Mouse (Mus musculus): ENCODE measurements at regions not wholly inside any gene's neighbourhood (a gene's known extent, or its start where the extent isn't known, plus 50 kb on each side); places are given as distances from the start of the nearest gene placed in this dataset.

DNA sequence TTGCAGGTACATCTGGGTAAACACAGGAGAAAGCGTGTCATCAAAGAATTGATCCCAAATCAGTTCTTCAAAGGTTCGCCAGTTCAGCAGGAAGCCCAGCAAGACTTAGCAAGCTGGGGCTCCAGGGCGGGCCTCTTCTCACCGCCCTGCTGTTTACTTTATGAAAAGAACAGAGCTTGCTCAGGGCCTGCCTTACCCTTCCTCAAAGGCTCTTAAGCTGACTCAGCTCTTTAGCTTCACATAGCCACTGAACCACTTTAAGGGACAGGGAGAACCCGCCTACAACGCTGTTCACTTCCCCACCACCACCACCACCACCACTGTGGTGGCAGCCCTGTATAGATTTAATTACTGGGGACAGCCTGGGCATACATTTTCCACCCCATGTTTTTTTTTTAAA lies 148.5 kb downstream of the Clic5 start:
- no peak for DNase-seq (ENCODE audit: low spot score in 2 of 2)

DNA sequence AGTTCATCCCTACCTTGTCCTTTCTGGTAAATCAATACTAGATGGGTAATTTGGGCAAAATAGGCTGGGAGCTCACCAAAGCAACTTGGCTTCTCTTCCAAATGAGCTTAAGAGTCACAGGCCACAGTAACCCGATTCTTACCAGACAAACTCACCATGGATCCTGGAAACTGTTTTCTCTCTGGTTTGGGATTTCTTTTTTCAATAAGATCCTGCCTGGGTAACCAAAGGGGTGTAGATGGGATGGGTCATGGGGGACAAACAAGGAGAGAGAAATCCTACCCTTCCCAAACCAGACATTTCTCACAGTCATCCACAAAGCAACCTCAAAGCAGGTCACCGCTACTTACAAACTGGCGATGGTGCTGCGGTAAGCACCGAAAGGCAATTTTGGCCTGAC lies 148.9 kb downstream of the Clic5 start:
- DNase-seq (ENCODE audit: low spot score in 2 of 2): no peak

DNA sequence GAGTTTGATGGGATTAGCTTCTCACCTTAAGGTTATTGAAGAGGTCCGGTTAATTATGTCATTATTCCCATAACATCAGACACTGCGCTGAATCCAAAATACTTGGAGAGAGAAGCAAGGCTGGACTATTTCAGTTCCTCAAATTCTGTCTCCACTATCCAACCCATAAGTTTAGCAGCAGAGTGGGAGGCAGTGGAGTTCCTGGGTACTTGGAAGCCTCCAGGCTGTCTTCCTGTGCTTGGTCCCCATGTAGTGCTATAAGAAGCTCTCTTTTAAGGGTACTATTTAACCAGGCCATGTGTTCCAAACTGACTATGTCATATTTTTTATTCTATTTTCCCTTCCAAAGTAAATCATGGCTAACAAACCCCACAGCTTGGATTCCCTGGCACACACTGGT lies 156.2 kb downstream of the Clic5 start:
- no peak for DNase-seq (ENCODE audit: low spot score in 2 of 2)

DNA sequence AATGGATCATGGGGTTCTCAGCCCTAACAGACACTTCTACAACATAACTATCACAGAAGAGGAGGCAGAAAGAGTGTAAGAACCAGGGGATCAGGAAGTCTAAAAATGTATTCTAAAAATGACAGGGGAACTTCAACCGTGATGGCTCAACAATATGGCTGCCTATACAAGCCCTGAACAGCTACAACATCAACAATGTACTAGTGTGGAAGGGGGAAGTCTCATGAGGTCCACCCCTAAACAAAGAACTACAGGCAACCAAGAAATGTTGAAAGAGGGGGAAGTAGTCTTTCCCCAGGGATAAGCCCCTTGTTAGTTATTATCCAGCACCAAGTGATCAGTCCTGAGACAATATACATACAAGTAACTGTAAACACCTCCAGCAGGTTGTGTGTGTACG lies 157.0 kb downstream of the Clic5 start:
- no peak for DNase-seq (ENCODE audit: low spot score in 2 of 2)

DNA sequence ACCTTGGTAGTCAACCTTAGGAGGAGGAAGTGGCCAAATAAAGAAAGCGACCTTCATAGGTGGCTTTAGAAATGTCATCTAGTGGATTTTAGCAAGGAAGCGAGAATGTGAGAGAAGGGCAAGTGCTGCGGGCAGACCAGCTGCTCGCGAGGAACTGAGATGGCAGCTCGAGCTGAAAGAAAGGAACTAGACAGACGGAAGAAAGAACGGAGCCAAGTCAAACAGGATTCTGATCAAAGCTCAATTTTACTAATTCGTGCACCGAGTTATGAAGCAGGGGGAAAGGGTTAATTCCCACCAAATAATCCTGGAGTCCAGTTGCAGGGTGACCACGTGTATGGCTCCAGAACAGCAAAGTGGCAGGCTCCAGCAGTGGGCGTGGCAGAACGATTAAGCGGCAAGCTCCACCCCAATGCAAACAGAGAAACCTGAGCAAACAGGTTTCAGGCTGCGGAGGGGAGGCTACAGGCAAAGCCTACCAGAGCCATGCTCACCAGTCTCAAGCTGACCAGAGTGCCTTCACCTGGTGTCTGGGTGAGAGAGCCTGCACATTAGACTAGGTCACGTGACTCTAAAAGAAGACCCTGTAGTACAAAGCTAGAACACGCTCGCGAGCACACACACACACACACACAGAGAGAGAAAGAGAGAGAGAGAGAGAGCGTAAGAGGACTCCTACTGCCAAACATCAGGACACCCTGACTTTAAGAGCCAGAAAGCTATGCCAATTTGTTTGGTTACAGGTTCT lies 162.0 kb downstream of the Clic5 start:
- DNase-seq (ENCODE audit: low spot score in 2 of 2): no peak

DNA sequence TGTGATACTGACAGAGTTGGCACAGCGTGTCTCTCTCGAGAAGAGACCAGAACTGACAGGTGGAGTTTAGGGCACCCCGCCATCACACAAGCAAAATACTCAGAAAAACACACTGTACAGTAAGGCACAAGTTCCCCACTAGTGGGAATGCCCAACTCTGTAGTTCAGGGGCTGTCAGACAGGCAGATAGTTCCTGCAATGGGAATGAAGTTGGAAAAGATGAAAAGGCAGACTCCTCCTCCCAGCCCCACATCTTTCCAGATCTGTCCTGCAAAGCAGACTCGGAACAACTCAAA lies 162.5 kb downstream of the Clic5 start:
- no peak for DNase-seq (ENCODE audit: low spot score in 2 of 2)

DNA sequence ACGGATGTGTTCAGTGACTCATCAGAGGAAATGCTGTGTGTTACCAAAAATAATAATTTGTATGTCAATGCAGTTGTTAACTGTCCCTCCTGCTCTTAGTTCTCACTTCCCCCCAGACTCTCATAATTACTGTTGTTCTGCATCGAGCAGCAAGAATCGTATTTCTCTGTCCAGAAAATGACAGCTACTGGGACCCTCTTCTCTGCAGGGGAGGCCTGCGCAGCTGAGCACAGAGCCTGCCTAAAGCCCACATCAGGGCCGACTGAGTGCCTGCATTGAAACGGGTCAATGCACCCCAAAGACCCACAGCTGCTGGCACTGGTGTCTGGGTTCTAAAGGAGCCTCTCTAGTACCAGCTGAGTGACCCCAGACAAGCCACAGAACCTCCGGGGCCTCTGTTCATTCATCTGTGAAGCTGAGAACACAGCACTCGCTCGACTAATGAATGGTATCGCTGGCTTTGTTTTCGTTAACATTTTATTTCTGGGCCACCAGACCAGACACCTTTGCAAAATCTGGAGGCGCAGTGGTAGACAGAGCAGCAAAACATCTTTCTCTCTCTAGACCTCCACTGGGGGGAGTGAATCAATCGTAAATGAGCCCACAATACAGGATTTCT lies 163.2 kb downstream of the Clic5 start:
- DNase-seq (ENCODE audit: low spot score in 2 of 2): no peak

DNA sequence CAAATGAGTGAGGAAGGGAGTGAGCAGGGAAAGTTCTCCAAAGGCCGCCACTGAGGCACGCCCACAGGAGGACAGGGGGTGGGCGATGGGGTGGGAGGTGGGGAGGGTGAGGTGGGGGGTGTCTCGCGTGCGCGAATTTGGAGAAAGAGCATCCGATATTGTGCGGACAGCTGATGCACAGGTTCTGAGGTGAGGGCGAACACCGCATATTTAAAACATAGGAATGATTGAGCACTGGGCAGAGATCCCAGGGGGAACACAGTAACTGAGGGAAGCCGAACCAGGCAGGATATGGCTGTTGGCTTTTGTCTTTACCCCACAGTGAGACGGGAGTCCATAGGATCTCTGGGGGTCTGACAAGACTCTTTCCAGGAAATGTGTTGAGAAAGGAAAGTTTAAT lies 163.8 kb downstream of the Clic5 start:
- DNase-seq (ENCODE audit: low spot score in 2 of 2): no peak

DNA sequence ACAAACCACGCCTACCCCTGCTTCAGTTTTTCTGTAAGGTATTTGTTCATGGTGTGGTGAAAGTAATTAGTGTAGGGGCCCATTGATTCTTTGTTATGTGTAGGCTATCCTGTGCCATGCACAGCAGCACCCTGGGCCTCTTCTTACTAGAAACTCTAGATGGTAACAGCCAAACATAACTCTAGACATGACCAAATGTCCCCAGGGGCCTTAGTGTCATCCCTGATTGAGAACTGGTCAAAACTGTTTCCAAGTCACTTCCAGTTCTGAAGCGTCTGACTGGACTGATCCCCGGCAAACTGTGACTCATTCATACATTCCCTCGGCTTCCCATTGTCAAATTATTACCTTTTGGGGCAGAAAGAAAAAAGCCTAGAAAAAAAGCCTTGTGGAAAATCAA lies 174.7 kb downstream of the Clic5 start:
- no peak for DNase-seq (ENCODE audit: low spot score in 2 of 2)

DNA sequence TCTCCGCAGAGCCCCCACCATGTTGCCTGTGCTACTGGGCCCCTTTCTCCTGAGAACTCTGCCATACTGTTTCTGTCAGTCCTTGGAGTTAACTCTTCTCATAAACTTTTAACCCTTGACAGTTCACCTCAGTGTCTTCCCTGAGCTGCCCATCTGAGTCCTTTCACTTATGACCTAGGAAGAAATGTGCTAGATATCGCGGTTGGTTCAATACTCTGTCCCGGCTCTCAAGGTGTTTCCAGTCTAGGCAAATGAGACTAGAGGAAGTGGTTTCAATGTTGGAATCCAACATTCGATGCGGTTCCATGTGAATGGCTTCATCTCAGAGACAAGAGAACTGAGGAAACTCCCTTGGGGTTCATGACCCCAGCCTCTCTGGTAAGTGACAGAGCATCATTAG lies 176.1 kb downstream of the Clic5 start:
- no peak for DNase-seq (ENCODE audit: low spot score in 2 of 2)

DNA sequence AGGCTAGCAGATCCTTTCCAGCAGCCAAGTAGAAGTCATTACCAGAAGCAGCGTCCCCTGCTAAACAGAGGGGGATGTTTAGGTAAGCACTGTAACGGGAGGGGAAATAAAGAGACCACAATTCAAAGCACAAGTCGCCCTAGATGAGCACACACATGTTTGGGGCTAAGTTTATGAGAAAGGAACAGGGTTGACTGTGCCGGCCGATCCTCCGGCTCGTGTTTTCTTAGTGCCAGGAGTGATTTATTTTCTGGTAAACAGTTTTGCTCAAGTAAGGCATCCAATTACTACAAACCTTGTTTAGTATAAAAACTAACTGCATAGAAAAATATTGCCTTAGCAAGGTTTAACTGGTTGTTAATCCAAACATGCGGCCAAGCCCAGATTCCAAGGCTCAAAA lies 178.1 kb downstream of the Clic5 start:
- DNase-seq (ENCODE audit: low spot score in 2 of 2): no peak

DNA sequence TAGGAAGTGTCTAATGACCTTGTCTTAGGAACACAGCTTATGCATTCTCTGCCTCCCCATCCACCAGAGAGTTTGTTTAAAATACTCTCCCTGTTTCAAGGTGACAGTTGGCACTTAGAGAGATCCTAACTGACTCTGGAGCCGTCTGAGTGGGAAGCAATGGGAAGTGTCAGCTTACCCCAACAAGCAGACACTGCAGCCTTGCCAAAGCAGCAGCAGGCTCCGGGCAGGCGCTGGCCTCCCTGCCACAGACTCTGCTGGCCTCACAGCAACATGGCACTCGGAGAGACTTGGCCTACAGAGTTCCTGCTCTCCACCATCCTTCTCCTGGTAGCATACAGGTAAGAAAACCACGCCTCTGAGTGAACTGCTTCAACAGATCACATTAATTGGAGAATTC lies 179.2 kb downstream of the Clic5 start:
- DNase-seq (ENCODE audit: low spot score in 2 of 2): no peak

DNA sequence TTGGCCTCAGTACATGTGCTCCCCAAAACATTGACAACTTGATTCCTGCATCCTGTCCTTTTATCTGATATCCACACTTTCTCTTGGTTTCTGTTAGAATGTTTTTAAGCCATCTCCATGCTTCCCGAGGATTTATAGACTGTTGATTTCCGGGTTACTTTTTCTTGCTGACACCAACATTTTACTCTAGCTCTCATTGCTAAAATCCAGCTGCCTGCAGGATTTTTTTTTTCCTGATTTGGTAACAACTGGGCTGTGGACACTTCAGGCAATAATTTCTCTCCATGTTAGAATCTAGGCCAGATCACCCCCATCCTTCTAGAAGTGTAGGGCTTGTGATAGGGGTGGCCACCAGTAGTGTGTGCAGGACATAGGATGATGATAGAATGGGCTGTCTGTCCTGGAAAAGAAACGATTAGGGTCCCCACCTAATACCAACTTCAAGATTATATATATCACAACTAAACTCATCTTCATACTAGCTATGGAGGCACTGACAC lies 182.6 kb downstream of the Clic5 start:
- DNase-seq (ENCODE audit: low spot score in 2 of 2): no peak

DNA sequence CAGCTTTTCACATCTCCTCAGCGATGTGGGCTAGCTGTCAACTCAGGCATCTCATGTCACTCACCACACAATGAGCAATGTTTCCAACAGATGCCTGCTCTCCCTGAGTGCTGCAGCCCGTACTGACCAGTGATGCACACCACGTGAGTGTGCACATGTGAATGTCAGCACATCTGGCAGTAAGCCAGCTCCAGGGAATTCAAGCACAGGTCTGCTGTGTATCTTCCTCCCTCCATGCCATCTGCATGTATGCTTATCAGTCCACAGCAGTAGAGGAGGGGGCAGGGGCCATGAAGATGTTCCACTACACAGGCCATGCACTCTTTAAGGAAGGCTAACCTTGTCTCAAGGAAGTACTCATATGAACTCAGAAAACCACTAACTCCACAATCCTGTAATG lies 183.2 kb downstream of the Clic5 start:
- no peak for DNase-seq (ENCODE audit: low spot score in 2 of 2)

DNA sequence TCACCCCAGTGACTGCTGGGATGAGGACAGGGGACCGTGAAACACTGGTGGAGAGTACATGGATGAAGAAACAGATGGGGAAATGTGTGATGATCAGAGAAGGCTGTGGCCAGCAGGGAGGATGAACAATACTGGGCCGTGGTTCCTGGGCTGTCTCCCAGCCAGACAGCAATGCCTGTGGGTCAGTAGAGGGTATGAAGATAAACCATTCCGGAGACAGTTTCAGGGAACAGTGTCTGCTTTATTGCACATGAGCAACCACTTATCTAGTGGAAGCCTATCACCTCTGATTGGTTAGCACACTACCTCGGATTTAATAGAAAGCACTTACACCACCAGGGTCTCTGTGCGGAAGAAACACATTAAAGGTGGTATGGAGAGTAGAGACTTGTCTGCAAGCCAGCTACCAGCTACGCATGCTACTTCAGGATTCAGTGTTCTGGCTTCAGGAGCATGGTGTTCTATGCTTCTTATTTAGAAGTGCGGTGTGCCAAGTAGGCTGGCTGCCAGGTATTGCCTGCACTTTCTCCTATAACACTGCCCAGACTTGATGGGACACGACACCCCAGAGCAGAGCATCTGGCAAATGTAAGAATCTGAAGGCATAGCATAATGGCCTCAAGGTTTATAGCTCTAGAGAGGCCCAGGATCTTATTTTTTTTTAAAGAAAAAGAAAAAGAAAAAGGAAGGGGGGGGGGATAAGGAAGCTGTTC lies 185.5 kb downstream of the Clic5 start:
- DNase-seq (ENCODE audit: low spot score in 2 of 2): no peak

DNA sequence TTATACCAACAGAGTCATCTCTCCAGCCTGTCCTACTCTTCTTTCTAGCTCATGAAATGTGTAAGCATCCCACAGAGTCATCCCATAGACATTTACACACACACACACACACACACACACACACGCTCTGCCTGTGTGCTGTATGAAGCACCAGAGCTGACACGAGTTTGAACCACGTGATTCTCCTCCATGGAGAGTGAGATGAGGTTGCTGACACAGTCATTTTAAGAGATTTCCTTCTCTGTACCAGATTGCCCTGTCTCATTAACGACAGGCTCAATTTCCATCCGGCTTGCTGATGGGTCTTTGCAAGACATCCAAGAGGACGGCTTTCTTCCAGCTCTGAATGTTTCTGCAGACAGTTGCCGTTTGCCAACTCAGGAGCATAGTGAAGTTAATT lies 190.0 kb downstream of the Clic5 start:
- no peak for DNase-seq (ENCODE audit: low spot score in 2 of 2)

DNA sequence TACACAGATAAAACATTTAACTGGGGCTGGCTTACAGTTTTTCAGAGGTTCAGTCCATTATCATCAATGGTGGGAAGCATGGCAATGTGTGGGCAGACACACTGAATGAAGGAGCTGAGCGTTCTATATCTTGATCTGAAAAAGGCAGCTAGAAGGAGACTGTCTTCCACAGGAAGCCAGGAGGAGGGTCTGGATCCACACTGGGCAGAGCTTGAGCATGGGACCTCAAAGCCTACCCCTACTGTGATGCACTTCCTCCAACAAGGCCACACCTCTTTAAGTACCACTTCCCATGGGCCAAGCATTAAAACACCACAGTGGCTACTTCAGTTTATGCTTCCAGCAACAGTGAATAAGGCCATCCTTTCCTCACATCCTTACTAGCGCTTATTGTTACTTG lies 200.5 kb downstream of the Clic5 start:
- no peak for DNase-seq (ENCODE audit: low spot score in 2 of 2)

DNA sequence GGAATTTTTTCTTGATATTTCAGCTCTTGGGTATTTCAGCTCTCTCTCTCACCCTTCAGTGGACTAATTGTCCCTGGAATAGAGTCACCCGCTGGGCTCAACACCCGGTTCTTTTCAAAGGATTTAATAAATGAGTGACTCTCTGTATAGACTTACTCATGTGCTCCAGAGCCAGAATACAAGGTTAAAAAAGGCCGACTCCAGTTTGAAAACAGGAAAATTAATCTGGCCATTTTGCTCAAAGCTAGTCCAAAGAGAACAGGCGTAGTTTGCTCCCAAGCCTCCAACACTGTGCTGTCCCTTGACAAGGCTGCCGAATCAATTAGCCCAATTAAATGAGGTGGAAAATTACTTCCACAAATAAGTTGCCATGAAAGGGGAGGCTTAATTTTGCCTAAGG lies 209.4 kb downstream of the Clic5 start:
- no peak for DNase-seq (ENCODE audit: low spot score in 2 of 2)

DNA sequence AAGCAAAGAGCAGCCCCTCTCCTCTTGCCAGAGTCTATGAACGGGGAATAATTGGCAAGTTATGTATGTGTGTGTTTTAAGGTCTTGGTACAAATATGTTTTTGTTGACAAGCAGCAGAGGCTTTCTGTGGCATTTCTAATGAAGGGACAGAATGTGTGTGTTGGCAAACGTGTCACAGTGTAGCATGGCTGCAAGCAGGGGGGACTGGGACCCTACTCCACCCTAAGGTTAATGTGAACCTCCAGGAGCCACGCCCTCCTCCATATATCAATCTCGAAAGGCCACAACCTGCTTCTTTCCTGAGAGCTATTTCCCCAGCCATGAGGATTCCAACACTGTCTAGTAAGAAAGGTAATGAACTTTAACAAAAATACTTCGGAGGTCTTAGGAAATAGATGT lies 209.8 kb downstream of the Clic5 start:
- DNase-seq (ENCODE audit: low spot score in 2 of 2): no peak

DNA sequence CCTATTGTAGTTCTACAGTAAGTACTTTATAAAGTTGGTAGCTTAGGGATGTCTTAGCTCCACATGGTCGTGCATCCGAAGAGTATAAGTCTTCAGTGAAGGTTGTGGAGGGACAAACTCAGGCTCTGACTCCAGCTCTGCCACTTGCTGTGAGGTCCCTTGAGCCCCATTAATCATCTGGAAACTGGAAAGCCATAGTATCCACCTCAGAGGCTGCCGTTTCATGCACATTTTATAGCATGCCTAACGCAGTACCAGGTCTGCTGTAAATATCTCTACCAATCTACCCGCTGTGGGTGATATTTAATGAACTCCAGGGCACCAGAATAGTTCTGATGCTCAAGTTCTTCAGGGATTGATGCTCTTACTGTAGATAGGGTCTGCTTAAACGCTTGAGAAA lies 216.5 kb downstream of the Clic5 start:
- DNase-seq (ENCODE audit: low spot score in 2 of 2): no peak

DNA sequence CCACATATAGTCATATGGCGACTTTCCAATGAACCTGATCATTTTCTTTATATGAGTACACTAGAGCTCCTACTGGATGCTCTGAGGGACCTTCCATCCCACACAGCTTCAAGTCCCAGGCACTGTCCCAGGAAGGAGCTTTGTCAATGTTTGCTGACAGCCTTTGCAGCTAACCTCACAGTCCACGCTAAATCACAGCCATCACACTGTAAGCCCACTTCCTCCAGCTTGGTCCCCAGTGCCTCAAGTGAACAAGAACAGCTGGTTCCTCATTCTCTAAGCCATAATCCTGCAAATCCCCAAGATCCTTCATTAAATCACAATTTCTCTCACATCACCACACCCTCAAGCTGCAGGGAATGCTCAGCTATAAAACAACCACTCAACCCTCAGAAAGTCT lies 222.6 kb downstream of the Clic5 start:
- no peak for DNase-seq (ENCODE audit: low spot score in 2 of 2)

DNA sequence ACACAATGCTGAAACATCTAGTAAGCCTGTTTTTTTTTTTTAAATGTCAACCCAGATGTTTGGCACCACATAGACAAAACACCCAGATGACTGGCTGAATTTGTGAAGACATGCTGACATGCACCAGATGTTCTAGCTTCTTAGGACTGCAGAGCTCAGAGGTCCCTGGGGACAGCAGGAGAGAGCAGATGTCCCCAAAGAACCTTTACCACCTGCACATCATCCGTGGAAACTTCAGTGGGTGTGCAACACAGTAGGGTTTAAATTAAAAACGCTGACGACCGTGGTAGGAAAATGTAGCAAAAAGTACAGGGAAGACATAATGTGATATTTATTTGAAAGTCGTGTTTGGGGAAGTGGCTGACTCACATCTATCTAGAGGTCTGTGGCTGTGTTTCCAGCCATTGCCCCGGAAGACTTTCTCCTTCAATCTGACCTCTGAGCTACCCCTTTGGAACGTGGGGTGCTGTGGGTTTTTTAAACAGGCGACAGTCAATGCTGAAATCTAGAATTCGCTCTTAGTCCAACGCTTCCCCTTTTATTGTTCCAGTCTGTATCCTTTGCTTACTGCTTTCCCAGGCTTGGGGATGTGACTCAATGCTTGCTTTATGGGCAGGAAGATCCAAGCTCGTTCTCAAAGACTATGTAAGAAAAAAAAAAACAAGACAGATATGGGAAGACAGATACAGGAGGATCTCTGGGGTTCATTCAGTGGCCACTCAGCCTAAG lies 230.5 kb downstream of the Clic5 start:
- DNase-seq (ENCODE audit: low spot score in 2 of 2): no peak

DNA sequence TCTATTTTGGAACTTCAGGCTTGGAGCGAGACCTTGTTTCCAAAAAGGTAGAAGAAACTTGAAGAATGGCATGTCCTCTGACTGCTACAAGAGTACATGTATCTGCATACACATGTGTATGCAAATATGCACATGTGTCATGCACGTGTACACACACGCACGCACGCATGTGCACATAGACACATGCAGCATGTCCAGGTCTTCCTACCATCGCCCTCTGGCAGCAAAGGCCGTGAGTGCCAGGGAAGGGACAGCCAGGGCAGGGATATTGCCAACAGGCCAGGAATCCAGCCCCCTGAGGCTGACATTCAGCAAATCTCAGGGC lies 231.0 kb downstream of the Clic5 start:
- DNase-seq (ENCODE audit: low spot score in 2 of 2): no peak

Data from thymus, postnatal 10 days (tissue).